Mouse (Mus musculus) effector memory CD4-positive, alpha-beta T cell, adult 5 months (primary cell): Measurements from ENCODE around the gene Dennd4a. TPM values are rescaled to one million over a fixed set of nuclear protein-coding genes. Genes with fewer than 3 reads are reported as not detected.

ENCODE experiments used
- polyA plus RNA-seq: library from polyadenylated mRNA; unstranded; fragments of 100-300 nt; shearing (Covaris generic); gene quantifications from one replicate; pipeline ENCODE4 v1.2.1, GENCODE M21; 2017

Gene Dennd4a
- polyA plus RNA-seq = 292 TPM

DNA sequence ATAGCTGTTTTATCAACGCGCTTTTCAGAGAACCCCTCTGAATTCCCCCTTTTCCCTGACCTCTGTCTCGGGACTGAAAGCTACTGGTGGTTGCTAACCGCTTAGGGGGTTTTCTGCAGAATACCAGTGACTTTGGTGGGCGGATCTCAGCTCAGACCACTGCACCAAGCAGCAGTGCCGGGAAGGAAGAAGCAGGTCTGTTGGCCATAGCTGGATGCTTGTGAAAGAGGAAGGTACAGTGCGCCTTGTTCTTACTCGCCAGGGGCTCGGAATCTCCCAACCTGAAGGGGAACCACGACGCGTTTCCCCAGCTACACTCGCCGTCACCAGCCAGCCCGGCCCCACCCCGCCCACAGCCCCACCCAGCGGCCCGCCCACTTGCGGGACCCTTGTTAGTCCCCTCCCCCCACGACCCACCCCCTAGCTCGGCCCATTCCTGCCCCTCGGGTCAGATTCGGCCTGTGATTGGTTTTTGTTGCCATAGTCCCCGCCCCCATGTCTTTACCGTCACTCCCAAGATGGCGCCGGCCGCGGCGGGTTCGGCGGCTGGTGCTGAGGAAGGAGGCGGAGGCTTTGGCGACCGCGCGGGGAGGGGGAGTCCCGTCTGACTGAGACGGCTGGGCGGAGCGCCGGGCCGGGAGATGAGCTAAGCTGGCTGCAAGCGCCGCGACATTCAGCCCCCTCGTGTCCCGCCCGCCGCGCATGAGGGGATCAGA is at the start of gene Dennd4a:
Gene Dennd4a (plus strand): TSS at position 519 of the 716 bp plus-strand sequence.

GRCm38 (mm10) chr9:64951161-64951657 is 140.1 kb downstream of the Dennd4a start, which contains the start of gene Slc24a1:
Slc24a1 (minus strand) TSS chr9:64951607.

DNA sequence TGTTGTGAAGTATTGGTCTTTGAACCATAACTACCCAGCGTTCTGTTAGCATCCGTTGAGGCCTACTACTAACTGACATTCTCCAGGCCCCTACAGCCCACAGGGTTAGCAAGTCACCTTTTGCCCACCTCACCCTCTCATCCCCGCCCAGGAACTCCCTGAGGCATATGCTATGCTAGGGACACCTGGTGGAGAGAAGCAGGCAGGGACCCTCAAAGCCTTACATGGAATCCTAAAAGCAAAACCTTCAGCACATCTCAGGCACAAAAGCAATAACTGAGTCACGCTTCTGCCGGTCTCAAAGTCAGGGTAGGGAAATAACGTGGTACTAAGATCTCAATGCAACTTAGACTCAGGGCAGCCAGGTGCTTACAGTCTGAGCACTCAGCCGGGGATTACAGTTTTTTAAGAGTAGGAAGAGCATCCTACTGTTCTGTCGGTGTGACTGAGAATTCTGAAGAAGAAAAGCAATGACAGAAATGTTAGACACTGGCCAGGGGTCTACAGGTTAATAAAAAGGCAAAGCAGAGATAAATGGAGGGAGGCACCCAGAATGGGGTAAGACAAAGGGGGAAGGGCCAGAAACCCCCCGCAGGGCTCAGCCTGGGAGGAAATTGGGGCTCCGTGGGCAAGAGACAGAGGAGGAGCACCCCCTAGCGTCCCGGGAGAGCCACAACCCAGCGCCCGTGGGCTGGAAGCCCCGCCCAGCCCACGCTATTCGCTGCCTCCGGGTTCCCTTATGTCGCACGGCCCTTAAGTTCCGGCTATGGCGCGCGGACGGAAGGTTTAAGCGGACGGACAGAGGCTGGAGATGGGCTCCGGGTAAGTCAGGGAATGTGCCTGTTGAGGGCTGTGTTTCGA is 149.2 kb downstream of the Dennd4a start, which contains the start of gene Ints14:
Gene Ints14 (plus strand): TSS at position 789 of the 861 bp plus-strand sequence.

Other genes with a start within 250 kb of the Dennd4a start
- gene Rab11a, start 73.6 kb upstream of the Dennd4a start, polyA plus RNA-seq = 264 TPM
- gene Slc24a1, start 140.3 kb downstream of the Dennd4a start, polyA plus RNA-seq = 0.30 TPM
- 29.8 TPM for gene Ints14, start 149.6 kb downstream of the Dennd4a start, polyA plus RNA-seq
- gene Hacd3, start 210.4 kb downstream of the Dennd4a start, polyA plus RNA-seq = 150 TPM
- gene Dpp8, start 221.1 kb downstream of the Dennd4a start, polyA plus RNA-seq = 57.1 TPM